Mouse (Mus musculus) CD4-positive naive resting alpha-beta T cell, adult 76 days (primary cell): ENCODE measurements around the gene Svs6. TPM values are rescaled to one million over a fixed set of nuclear protein-coding genes. Genes with fewer than 3 reads are reported as not detected.

Source experiments
- total RNA-seq: library from RNA; stranded (reverse); gene quantifications from one replicate; pipeline ENCODE4 v1.2.4, GENCODE M21; 2023

Gene Svs6
- not detected for total RNA-seq

DNA sequence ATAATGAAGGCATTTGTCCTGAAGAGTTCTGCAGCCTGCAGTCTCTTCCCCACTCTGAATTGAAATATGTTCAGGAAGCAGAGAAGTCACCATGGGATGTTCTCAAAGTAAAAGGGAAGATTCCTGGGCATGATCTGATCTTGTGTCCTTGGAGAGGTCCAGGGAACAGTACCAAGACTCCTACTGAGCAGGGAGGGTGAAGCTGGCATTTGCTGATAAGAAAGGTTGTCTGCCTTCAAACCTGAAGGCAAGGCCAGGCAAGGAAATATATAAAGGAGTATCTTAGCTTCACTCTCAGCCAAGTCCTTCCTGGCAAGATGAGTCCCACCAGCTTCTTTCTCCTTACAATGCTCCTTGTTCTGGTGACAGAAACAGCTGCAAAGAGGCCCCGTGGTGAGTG, at the start of gene Svs6:
Svs6 (plus strand) TSS at position 301 of the 400 bp plus-strand sequence.

GRCm38 (mm10) chr2:164278359-164278758, 38.2 kb upstream of the Svs6 start, which contains the start of gene Svs4:
Gene Svs4, minus strand, starts transcription at chr2:164278459.

GRCm38 (mm10) chr2:164288968-164289367, 27.6 kb upstream of the Svs6 start, which contains the start of gene Svs3a:
Gene Svs3a, plus strand, starts transcription at chr2:164289268.

DNA sequence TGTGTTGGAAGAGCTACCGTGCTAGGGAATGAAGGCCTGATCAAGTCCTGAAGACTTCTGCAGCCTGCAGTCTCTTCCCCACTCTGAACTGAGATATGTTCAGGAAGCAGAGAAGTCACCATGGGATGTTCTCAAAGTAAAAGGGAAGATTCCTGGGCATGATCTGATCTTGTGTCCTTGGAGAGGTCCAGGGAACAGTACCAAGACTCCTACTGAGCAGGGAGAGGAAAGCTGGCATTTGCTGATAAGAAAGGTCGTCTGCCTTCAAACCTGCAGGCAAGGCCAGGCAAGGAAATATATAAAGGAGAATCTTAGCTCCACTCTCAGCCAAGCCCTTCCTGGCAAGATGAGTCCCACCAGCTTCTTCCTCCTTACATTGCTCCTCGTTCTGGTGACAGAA, 15.9 kb downstream of the Svs6 start, which contains the start of gene Svs5:
Svs5 (plus strand) TSS at position 301 of the 400 bp plus-strand sequence.

Other genes with a start within 250 kb of the Svs6 start
- 355 TPM for gene Stk4, start 246.4 kb upstream of the Svs6 start, total RNA-seq
- 68.3 TPM for gene Tomm34, start 245.6 kb upstream of the Svs6 start, total RNA-seq
- not detected for gene Kcns1, start 145.6 kb upstream of the Svs6 start, total RNA-seq
- not detected for gene Wfdc5, start 134.0 kb upstream of the Svs6 start, total RNA-seq
- not detected for gene Wfdc12, start 126.1 kb upstream of the Svs6 start, total RNA-seq
- gene Wfdc15a, start 116.6 kb upstream of the Svs6 start, total RNA-seq: not detected
- gene Wfdc15b, start 95.1 kb upstream of the Svs6 start, total RNA-seq: not detected
- not detected for gene Svs2, start 78.3 kb upstream of the Svs6 start, total RNA-seq
- not detected for gene Svs3b, start 60.1 kb upstream of the Svs6 start, total RNA-seq
- gene Svs4, start 38.3 kb upstream of the Svs6 start, total RNA-seq: not detected
- not detected for gene Svs3a, start 27.5 kb upstream of the Svs6 start, total RNA-seq
- gene Svs5, start 16.0 kb downstream of the Svs6 start, total RNA-seq: not detected
- gene Slpi, start 72.3 kb downstream of the Svs6 start, total RNA-seq: 7.1 TPM
- not detected for gene Rbpjl, start 86.4 kb downstream of the Svs6 start, total RNA-seq
- gene Matn4, start 88.4 kb downstream of the Svs6 start, total RNA-seq: not detected
- gene Sdc4, start 127.1 kb downstream of the Svs6 start, total RNA-seq: 12.5 TPM
- 55.4 TPM for gene Sys1, start 140.2 kb downstream of the Svs6 start, total RNA-seq
- gene Gm20458, start 144.2 kb downstream of the Svs6 start, total RNA-seq: 0.56 TPM
- gene Trp53tg5, start 157.0 kb downstream of the Svs6 start, total RNA-seq: not detected
- 4.5 TPM for gene Dbndd2, start 169.4 kb downstream of the Svs6 start, total RNA-seq
- gene Pigt, start 180.8 kb downstream of the Svs6 start, total RNA-seq: 67.9 TPM
- not detected for gene Wfdc2, start 245.7 kb downstream of the Svs6 start, total RNA-seq